Mouse (Mus musculus) forebrain, embryonic 11.5 days (tissue): ENCODE measurements around the gene Inpp5d. TPM values are rescaled to one million over a fixed set of nuclear protein-coding genes. Genes with fewer than 3 reads are reported as not detected.
"Not testable (repeated sequence)": the region's sequence is repeated elsewhere in the genome, so short reads cannot be mapped to it uniquely, and the experiment has no call there.

Source experiments
- ATAC-seq: fragments of 200-750 bp; cut with Nextera tagmentation; replicated peaks from 2 replicates; pipeline ENCODE4 v1.8.0; 2017; ENCODE audit warnings: moderate TSS enrichment; ENCODE audit not compliant: low FRiP score
- DNase-seq: peaks from one replicate; pipeline ENCODE4 v3.0.0-alpha.2; 2017; ENCODE audit warnings: low spot score
- H3K27ac ChIP-seq: fragments of 300-500 bp; sonication (generic); 2 replicates; pipeline ENCODE4 v1.5.1; 2014; ENCODE audit warnings: low read depth, low read length
- H3K27me3 ChIP-seq: fragments of 300-500 bp; sonication (generic); 2 replicates; pipeline ENCODE4 v1.6.1; 2014; ENCODE audit warnings: mild to moderate bottlenecking, low read length, mixed read lengths; ENCODE audit not compliant: control insufficient read depth, insufficient read depth
- H3K36me3 ChIP-seq: fragments of 300-500 bp; sonication (generic); 2 replicates; pipeline ENCODE4 v1.6.1; 2014; ENCODE audit warnings: mild to moderate bottlenecking, low read length, moderate library complexity, mixed read lengths; ENCODE audit not compliant: control insufficient read depth, insufficient read depth
- H3K4me1 ChIP-seq: fragments of 300-500 bp; sonication (generic); replicated peaks from 2 replicates; pipeline ENCODE4 v1.6.1; 2014; ENCODE audit warnings: low read length, mixed read lengths; ENCODE audit not compliant: control insufficient read depth, insufficient read depth
- H3K4me2 ChIP-seq: fragments of 300-500 bp; sonication (generic); 2 replicates; pipeline ENCODE4 v1.6.1; 2014; ENCODE audit warnings: low read depth, mild to moderate bottlenecking, low read length, moderate library complexity, mixed read lengths; ENCODE audit not compliant: severe bottlenecking
- H3K4me3 ChIP-seq: fragments of 300-500 bp; sonication (generic); 2 replicates; pipeline ENCODE4 v1.5.1; 2014; ENCODE audit warnings: low read depth, low read length
- H3K9ac ChIP-seq: fragments of 300-500 bp; sonication (generic); 2 replicates; pipeline ENCODE4 v1.6.1; 2014; ENCODE audit warnings: low read length
- H3K9me3 ChIP-seq: fragments of 300-500 bp; sonication (generic); 2 replicates; pipeline ENCODE4 v1.6.1; 2016; ENCODE audit warnings: low read length, mixed read lengths; ENCODE audit not compliant: control insufficient read depth
- WGBS: fragments of 180-500 bp; shearing (Covaris S2); extraction: QIAGEN DNeasy Blood & Tissue Kit; methylation state at CpG from one replicate; pipeline ENCODE4 v1.1.7; 2014; 5-methylcytosine and 5-hydroxymethylcytosine counted together
- polyA plus RNA-seq: library from polyadenylated mRNA; unstranded; fragments of >200 nt; fragmentation: Nextera tagmentation; extraction: Ambion mirVana; gene quantifications from 2 replicates; pipeline ENCODE4 v1.2.1, GENCODE M21; 2014

The Inpp5d gene
- polyA plus RNA-seq, 1 experiment from 2014 or later = 3.6 TPM

DNA sequence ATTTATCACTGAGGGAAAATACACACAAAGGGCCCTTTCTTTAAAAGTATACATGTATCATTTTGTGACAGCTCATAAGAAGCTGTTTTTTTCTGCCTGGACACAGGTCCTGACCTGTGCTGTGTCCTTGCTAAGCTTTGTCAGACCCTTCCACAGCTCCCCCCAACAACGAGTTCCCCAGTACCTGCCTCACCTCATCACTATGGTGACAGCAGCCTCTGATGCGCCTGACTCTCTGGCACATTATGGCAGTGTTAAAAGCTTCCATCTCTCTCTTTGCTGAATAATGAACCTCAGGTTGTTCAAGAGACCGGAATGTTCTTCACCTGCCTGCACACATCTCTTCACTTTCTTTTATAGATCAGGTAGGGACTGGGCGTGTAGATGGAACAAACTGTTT lies 51.4 kb downstream of the Inpp5d start:
- ATAC-seq (no peak), DNase-seq (no peak)
- H3K9me3 ChIP-seq = no peaks in the 10 kb centered on the region
- WGBS = 79% methylated on average over 4 of the region's 4 CpGs
- no peaks in the 10 kb centered on the region for H3K4me1 ChIP-seq
- H3K4me3 ChIP-seq = no peak overlapping the region
- no peak overlapping the region for H3K4me2 ChIP-seq
- no peak overlapping the region for H3K27ac ChIP-seq
- H3K36me3 ChIP-seq = no peaks in the 10 kb centered on the region
- H3K9ac ChIP-seq = no peak overlapping the region
- H3K27me3 ChIP-seq = no peaks in the 10 kb centered on the region

DNA sequence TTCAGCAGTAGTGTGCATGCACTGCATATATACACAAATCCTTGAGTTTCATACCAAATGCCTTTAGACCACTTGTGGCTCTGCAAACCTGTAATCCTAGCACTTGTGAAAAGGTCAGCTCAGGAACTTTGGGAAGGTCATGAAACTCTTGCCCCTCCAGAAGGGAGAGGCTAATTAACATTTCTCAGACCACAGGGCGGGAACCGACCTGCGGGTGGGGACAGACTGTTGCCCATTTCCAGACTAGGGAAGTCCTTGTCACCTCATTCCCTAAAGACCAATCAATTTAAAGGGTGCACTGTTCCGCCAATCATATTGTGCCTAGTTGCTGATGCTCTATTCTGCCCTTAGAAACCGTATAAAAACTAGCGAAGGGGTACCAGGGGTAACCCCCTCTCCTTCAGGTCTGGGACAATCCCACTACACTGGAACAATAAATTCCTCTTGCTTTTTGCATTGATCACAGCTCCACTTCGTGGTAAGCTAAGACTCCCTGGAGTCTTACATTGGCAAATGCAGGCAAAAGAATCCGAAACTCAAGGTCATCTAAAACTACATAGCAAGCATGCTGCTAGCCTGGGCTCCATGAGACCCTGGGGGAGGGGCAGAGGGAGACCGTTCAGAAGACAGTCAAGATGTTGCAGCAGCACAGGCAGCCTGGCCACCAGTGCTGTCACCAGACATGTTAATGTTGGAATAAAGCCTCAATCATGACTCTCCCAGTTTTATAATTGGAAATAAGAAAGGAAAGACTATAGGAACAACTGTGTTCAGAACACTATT lies 53.9 kb downstream of the Inpp5d start:
- H3K4me3 ChIP-seq = no peak overlapping the region
- H3K9ac ChIP-seq = no peak overlapping the region
- no peak for DNase-seq
- whole genome bisulfite sequencing = 76% methylated on average over 9 of the region's 9 CpGs
- H3K9me3 ChIP-seq = no peaks in the 10 kb centered on the region
- H3K36me3 ChIP-seq = no peaks in the 10 kb centered on the region
- H3K27me3 ChIP-seq = no peaks in the 10 kb centered on the region
- H3K4me2 ChIP-seq = no peak overlapping the region
- no peak overlapping the region for H3K27ac ChIP-seq
- ATAC-seq = no peak
- no peaks in the 10 kb centered on the region for H3K4me1 ChIP-seq

DNA sequence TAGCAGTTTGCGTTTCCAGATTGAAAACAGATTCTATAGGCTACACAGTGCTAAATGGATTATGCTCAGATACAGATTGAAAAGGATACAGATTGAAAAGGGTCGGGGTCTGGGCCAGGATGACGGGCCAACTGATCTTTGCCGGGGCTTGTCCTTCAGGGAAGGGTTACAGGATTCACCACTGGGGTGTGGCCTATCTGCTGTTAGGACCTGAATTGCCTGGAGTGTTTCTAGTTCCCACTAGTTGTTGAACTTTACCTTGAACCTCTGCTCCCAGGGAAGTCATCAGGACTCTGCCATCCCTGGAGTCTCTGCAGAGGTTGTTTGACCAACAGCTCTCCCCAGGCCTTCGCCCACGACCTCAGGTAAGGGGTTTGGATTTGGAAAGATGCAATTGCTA lies 55.9 kb downstream of the Inpp5d start:
- no peak for ATAC-seq
- H3K27ac ChIP-seq = no peak overlapping the region
- 85% methylated on average over 6 of the region's 6 CpGs for WGBS

DNA sequence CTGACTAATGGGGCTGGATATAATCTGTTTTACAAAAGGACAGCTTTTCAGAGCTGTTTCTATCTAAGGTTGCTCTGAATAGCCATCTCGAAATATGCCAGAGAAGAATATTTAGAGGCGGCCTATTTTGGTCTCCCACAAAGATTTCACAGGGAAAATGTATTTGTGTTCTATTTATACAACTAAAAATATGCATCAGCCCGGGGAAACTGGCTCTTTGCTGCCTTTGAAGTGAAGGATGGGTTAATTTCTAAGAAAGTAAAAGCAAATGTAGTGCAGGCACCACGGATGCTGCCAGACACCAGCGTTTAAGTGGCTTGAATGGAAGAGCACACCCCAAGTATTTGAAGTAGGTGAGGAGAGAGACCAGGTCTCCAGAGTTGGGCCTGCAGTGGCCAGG lies 59.0 kb downstream of the Inpp5d start:
- Histone ChIP-seq H3K4me2 (no peak overlapping the region), H3K4me3 (no peak overlapping the region), H3K9ac (no peak overlapping the region), H3K36me3 (no peaks in the 10 kb centered on the region), H3K27me3 (no peaks in the 10 kb centered on the region), H3K4me1 (no peaks in the 10 kb centered on the region), H3K27ac (no peak overlapping the region), H3K9me3 (no peaks in the 10 kb centered on the region; the same call in 1 of the 2 replicates)
- ATAC-seq (no peak), DNase-seq (no peak)
- 84% methylated on average over 5 of the region's 5 CpGs for WGBS

More for the DNA sequence above, 55.9 kb downstream of the Inpp5d start:
- DNase-seq = no peak
- Histone ChIP-seq H3K4me2 (no peak overlapping the region), H3K4me3 (no peak overlapping the region), H3K9ac (no peak overlapping the region), H3K9me3 (no peaks in the 10 kb centered on the region), H3K27me3 (no peaks in the 10 kb centered on the region), H3K4me1 (no peaks in the 10 kb centered on the region), H3K36me3 (no peaks in the 10 kb centered on the region)

DNA sequence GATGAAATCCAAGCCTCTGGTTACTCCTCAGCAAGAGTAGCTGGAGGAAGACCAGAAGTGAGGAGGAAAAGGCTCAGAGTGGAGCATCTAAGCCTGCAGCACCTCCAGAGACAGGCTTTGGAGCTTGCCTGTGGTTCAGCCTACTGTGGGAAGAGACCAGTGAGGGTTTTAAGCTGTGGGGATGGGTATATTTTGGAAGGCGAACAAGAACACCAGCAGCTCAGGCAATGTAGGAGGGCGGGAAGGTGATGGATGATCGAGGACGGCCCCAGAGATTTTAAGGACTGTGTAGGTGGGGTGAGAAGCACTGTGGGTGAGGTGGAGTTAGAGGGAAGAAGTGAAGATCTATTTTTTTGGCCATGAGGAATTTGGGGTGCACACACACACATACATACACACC lies 60.8 kb downstream of the Inpp5d start:
- Histone ChIP-seq H3K4me1 (no peaks in the 10 kb centered on the region), H3K9me3 (no peaks in the 10 kb centered on the region; the same call in 1 of the 2 replicates), H3K36me3 (no peaks in the 10 kb centered on the region), H3K4me3 (no peak overlapping the region), H3K4me2 (no peak overlapping the region), H3K27ac (no peak overlapping the region), H3K9ac (no peak overlapping the region), H3K27me3 (no peaks in the 10 kb centered on the region)
- ATAC-seq (no peak), DNase-seq (no peak)
- 90% methylated on average over 4 of the region's 4 CpGs for WGBS

DNA sequence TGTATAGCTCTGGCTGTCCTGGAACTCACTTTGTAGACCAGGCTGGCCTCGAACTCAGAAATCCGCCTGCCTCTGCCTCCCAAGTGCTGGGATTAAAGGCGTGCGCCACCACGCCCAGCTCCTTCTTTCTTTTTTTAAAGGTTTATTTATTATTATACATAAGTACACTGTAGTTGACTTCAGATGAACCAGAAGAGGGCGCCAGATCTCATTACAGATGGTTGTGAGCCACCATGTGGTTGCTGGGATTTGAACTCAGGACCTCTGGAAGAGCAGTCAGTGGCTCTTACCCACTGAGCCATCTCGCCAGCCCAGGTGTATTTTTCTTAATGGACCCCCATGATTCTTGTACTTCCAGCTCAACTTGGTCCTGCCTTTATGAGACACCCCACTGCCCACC lies 62.4 kb downstream of the Inpp5d start:
- H3K4me1 ChIP-seq, H3K9me3 ChIP-seq, H3K36me3 ChIP-seq, ATAC-seq, H3K27me3 ChIP-seq, H3K9ac ChIP-seq, H3K4me3 ChIP-seq, DNase-seq, H3K27ac ChIP-seq, H3K4me2 ChIP-seq: not testable (repeated sequence)
- 85% methylated on average over 7 of the region's 7 CpGs for WGBS

DNA sequence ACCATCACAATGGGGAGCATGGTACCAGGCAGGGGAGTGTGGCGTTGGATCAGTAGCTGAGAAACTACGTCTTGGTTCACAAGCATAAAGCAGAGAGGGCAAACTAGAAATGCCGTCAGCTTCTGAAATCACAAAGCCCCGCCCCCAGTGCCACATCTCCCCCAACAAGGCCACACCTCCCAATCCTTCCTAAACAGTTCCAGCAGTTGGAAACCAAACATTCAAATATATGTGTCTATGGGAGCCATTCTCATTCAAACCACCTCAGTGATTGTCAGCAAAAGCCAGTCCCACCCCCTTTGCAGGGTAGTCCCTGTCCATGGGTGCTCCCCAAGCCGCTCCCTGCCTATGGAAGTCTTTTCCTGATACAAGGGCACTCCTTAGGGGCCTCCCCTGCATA lies 64.0 kb downstream of the Inpp5d start:
- no peak for DNase-seq
- Histone ChIP-seq H3K36me3 (no peaks in the 10 kb centered on the region), H3K9ac (no peak overlapping the region), H3K9me3 (no peaks in the 10 kb centered on the region; the same call in 1 of the 2 replicates), H3K4me1 (no peaks in the 10 kb centered on the region), H3K27me3 (no peaks in the 10 kb centered on the region), H3K4me2 (no peak overlapping the region), H3K27ac (no peak overlapping the region), H3K4me3 (no peak overlapping the region)
- ATAC-seq = no peak
- whole genome bisulfite sequencing = 94% methylated on average over 5 of the region's 5 CpGs

DNA sequence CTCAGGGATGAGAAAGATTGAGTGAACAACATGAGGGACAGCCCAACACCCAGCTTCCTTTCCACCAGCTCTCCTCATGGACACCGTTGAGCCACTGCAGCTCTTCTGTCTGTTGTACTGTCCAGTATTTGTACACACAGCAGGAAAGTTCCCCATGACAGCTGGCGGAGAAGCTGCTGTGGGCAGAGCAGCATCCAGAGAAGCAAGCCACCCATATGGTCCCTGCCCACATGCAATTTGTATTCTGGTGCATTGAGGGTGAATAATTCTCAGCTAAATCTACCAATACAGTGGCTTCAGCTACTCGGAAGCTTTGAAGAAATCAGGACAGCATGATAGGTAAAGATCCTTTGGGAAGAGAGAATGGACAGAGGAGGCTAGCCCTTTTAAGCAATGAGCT lies 64.7 kb downstream of the Inpp5d start:
- no peaks in the 10 kb centered on the region for H3K27me3 ChIP-seq
- no peaks in the 10 kb centered on the region for H3K4me1 ChIP-seq
- 88% methylated on average over 3 of the region's 3 CpGs for WGBS

DNA sequence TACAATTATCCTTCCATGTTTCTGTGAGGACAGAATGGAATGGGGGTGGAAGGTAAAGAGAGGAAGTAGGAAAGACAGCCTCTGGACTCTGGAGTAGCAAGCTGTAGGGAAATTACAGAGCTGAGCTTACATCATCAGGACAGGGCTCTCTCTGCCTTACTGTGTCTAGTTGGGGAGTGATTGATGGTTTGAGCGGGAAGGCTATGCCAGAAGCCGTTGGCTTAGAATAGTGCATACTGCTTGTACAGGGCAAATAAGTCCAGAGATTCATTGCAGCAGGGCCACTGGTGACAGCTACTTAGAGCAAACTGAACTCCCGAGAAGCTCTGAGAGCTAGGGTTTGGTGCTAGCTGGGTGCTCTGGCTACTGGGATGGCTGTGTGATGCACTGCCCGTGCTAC lies 66.2 kb downstream of the Inpp5d start:
- H3K27ac ChIP-seq = no peak overlapping the region
- WGBS = 87% methylated on average over 4 of the region's 4 CpGs
- DNase-seq (no peak), ATAC-seq (no peak)
- H3K4me3 ChIP-seq = no peak overlapping the region
- no peaks in the 10 kb centered on the region for H3K27me3 ChIP-seq
- no peak overlapping the region for H3K4me2 ChIP-seq
- no peak overlapping the region for H3K9ac ChIP-seq
- no peaks in the 10 kb centered on the region for H3K36me3 ChIP-seq
- no peaks in the 10 kb centered on the region; the same call in 1 of the 2 replicates for H3K9me3 ChIP-seq
- no peaks in the 10 kb centered on the region for H3K4me1 ChIP-seq

More for the DNA sequence above, 64.7 kb downstream of the Inpp5d start:
- Histone ChIP-seq H3K36me3 (no peaks in the 10 kb centered on the region), H3K4me2 (no peak overlapping the region), H3K9me3 (no peaks in the 10 kb centered on the region; the same call in 1 of the 2 replicates), H3K27ac (no peak overlapping the region), H3K4me3 (no peak overlapping the region), H3K9ac (no peak overlapping the region)
- ATAC-seq = no peak
- DNase-seq = no peak
